In the genomic region with DNA sequence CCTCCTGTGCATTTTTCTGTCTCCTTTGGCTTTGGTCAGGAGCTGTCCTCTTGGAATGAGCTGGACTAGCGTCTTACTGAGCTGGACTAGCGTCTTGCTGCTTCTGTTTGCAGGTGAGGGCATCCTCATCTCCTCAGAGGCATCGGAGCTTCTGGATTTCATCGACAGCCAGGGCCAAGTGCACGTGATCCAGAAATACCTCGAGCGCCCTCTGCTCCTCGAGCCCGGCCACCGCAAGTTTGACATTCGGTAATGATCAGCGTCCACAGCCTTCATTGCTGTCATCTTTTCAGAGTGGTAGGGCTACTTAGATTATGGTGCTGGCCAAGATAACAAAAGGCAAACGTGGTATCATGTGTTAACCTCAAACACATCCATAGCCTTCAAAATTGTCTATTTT, we compare ENCODE assay signal across 20 mouse cellular contexts. TPM values are rescaled to one million over a fixed set of nuclear protein-coding genes. Genes with fewer than 3 reads are reported as not detected.
DNase-seq lines count a peak whose midpoint lies in the region; ATAC-seq and TF ChIP-seq lines count a peak whose summit lies in the region.
"Had no signal": no experiment of that assay in that cellular context is flagged by ENCODE, and none has a peak within 500 bp of the region (broad histone marks: within the 10 kb centered on the region; RNA-seq: fewer than 3 reads in every experiment).

No protein-coding gene starts in this region.

- no peaks in the 10 kb centered on the region for H3K4me1 ChIP-seq in intestine, postnatal 0 days (replicated peaks; ENCODE audit: control insufficient read depth, insufficient read depth, low read length)
- H3K4me1 ChIP-seq in intestine, embryonic 16.5 days (ENCODE audit: control insufficient read depth, insufficient read depth, low read length), result no peaks in the 10 kb centered on the region
- H3K4me1 ChIP-seq in lung, adult 2 months (ENCODE audit: control insufficient read depth, insufficient read depth, low read length), result peaks cover 3% of the 10 kb centered on the region; the same call in 1 of the 2 replicates
- no peaks in the 10 kb centered on the region for H3K4me1 ChIP-seq in ES-Bruce4 (ENCODE audit: control insufficient read depth, insufficient read depth, low read length)
- H3K4me1 ChIP-seq: hindbrain, embryonic 10.5 days; kidney, embryonic 15.5 days; limb, embryonic 12.5 days; lung, embryonic 15.5 days had no signal

- no peak for TF ChIP-seq EP300 in ES-Bruce4 (IDR thresholded peaks at IDR 0.05; ENCODE audit: insufficient read depth, low read depth, low read length)

- no peak for TF ChIP-seq POLR2A in lung, adult 2 months (IDR thresholded peaks at IDR 0.05; ENCODE audit: borderline replicate concordance, extremely low read depth, low read depth, low read length)
- TF ChIP-seq POLR2A in ES-Bruce4 (IDR thresholded peaks at IDR 0.05; ENCODE audit: insufficient read depth, low read length), result no peak

- H3K9me3 ChIP-seq in intestine, postnatal 0 days (ENCODE audit: control insufficient read depth), result no peaks in the 10 kb centered on the region
- H3K9me3 ChIP-seq in intestine, embryonic 16.5 days (ENCODE audit: control insufficient read depth, low read length), result peaks cover 3% of the 10 kb centered on the region; the same call in 1 of the 2 replicates
- H3K9me3 ChIP-seq in ES-Bruce4 (replicated peaks; ENCODE audit: control insufficient read depth, insufficient read depth, low read length, poor library complexity, severe bottlenecking), result peaks cover 12% of the 10 kb centered on the region
- H3K9me3 ChIP-seq: kidney, embryonic 15.5 days; limb, embryonic 12.5 days; lung, embryonic 15.5 days had no signal

- ATAC-seq in intestine, postnatal 0 days, result no peak
- ATAC-seq in intestine, embryonic 16.5 days, result no peak
- ATAC-seq: forebrain, embryonic 16.5 days; midbrain, embryonic 16.5 days had no signal

- no peak overlapping the region for H3K4me3 ChIP-seq in intestine, postnatal 0 days (ENCODE audit: low read depth, low read length)
- no peak overlapping the region for H3K4me3 ChIP-seq in intestine, embryonic 16.5 days (ENCODE audit: low read length)
- H3K4me3 ChIP-seq in lung, adult 2 months (replicated peaks; ENCODE audit: extremely low read depth, low read depth, low read length), result no peak overlapping the region
- H3K4me3 ChIP-seq in ES-Bruce4 (ENCODE audit: low read depth, low read length), result no peak overlapping the region
- H3K4me3 ChIP-seq: heart, embryonic 13.5 days; hindbrain, embryonic 10.5 days; kidney, embryonic 15.5 days; limb, embryonic 12.5 days; lung, embryonic 15.5 days had no signal

- H3K9ac ChIP-seq in intestine, postnatal 0 days (ENCODE audit: low read depth, low read length), result no peak overlapping the region
- no peak overlapping the region for H3K9ac ChIP-seq in intestine, embryonic 16.5 days (ENCODE audit: low read depth, low read length)
- H3K9ac ChIP-seq in ES-Bruce4 (ENCODE audit: low read depth, poor library complexity, severe bottlenecking), result no peak overlapping the region
- H3K9ac ChIP-seq: heart, embryonic 13.5 days; kidney, embryonic 15.5 days; limb, embryonic 12.5 days; lung, embryonic 15.5 days had no signal

- no peak overlapping the region for H3K4me2 ChIP-seq in intestine, postnatal 0 days (replicated peaks; ENCODE audit: low read depth)
- no peak overlapping the region for H3K4me2 ChIP-seq in intestine, embryonic 16.5 days (ENCODE audit: low read depth, low read length)
- H3K4me2 ChIP-seq: heart, embryonic 13.5 days; kidney, embryonic 15.5 days; limb, embryonic 12.5 days; lung, embryonic 15.5 days had no signal

- TF ChIP-seq CTCF in intestine, postnatal 0 days (IDR thresholded peaks at IDR 0.05; ENCODE audit: low read depth), result peak; percentile 43
- 0 out of 2 replicates have a peak, but pooled peaks have one; percentile 1 for TF ChIP-seq CTCF in lung, adult 2 months (IDR thresholded peaks at IDR 0.05; ENCODE audit: insufficient read depth, low read length)
- peak; percentile 53 for TF ChIP-seq CTCF in ES-Bruce4 (IDR thresholded peaks at IDR 0.05; ENCODE audit: low read depth, low read length)

- H3K27ac ChIP-seq in intestine, postnatal 0 days (ENCODE audit: low read depth, low read length), result no peak overlapping the region
- no peak overlapping the region for H3K27ac ChIP-seq in intestine, embryonic 16.5 days (ENCODE audit: low read length)
- no peak overlapping the region for H3K27ac ChIP-seq in ES-Bruce4 (ENCODE audit: insufficient read depth, low read length)
- H3K27ac ChIP-seq: heart, embryonic 13.5 days; hindbrain, embryonic 10.5 days; kidney, embryonic 15.5 days; limb, embryonic 12.5 days; lung, embryonic 15.5 days had no signal

- peak; percentile 17 for DNase-seq in embryo, embryonic 11 days
- DNase-seq in embryo, embryonic 10.5 days (ENCODE audit: low spot score), result no peak
- DNase-seq in lung, adult 2 months, result no peak
- DNase-seq in lung, postnatal 4 days, result no peak
- DNase-seq in T-cell, adult 2 months (ENCODE audit: low spot score), result no peak
- DNase-seq: adrenal gland, adult 2 months; cerebellum, adult 2 months; gastrocnemius, postnatal 25 days; right cerebral cortex, postnatal 25 days had no signal

- peaks cover 11% of the 10 kb centered on the region for H3K36me3 ChIP-seq in intestine, postnatal 0 days (ENCODE audit: control insufficient read depth, insufficient read depth)
- no peaks in the 10 kb centered on the region for H3K36me3 ChIP-seq in intestine, embryonic 16.5 days (ENCODE audit: control insufficient read depth, insufficient read depth, low read length)
- H3K36me3 ChIP-seq in ES-Bruce4 (ENCODE audit: control insufficient read depth, insufficient read depth, low read length, poor library complexity, severe bottlenecking), result no peaks in the 10 kb centered on the region

- WGBS in intestine, postnatal 0 days, result 65% methylated on average over 13 of the region's 13 CpGs
- WGBS in intestine, embryonic 16.5 days, result 67% methylated on average over 13 of the region's 13 CpGs
- 61% methylated on average over 13 of the region's 13 CpGs for WGBS in lung, adult 2 months

- H3K27me3 ChIP-seq in intestine, postnatal 0 days (replicated peaks; ENCODE audit: control insufficient read depth, insufficient read depth, low read length), result no peaks in the 10 kb centered on the region
- H3K27me3 ChIP-seq in intestine, embryonic 16.5 days (replicated peaks; ENCODE audit: control insufficient read depth, insufficient read depth, low read length), result no peaks in the 10 kb centered on the region
- H3K27me3 ChIP-seq in ES-Bruce4 (ENCODE audit: control insufficient read depth, insufficient read depth, low read length, poor library complexity, severe bottlenecking), result no peaks in the 10 kb centered on the region
- H3K27me3 ChIP-seq: heart, embryonic 13.5 days; kidney, embryonic 15.5 days; limb, embryonic 12.5 days; lung, embryonic 15.5 days had no signal

RNA-seq across cellular contexts. Expression of a gene that starts 15.4 kb away (rescaled TPM):
- polyA plus RNA-seq in intestine, postnatal 0 days (2015; fragmentation: Nextera tagmentation; extraction: Ambion mirVana), result 3.4 and 3.5 TPM in 2 replicates
- 8.2 and 9.1 TPM in 2 replicates for polyA plus RNA-seq in intestine, embryonic 16.5 days (2015; fragmentation: Nextera tagmentation; extraction: Ambion mirVana)
- 9.3 and 11.0 TPM in 2 replicates for polyA plus RNA-seq in lung, adult 2 months (2012; rRNA removed)
- polyA plus RNA-seq in ES-Bruce4 (2011; ENCODE audit: insufficient read depth, insufficient read length, low read depth, missing spikeins), result 5.8 and 8.2 TPM in 2 replicates

RNA-seq across cellular contexts. Expression of a gene that starts 19.7 kb away (rescaled TPM):
- polyA plus RNA-seq in intestine, postnatal 0 days (2015; fragmentation: Nextera tagmentation; extraction: Ambion mirVana), result 5.3 and 6.0 TPM in 2 replicates
- polyA plus RNA-seq in intestine, embryonic 16.5 days (2015; fragmentation: Nextera tagmentation; extraction: Ambion mirVana), result 19.6 and 21.8 TPM in 2 replicates
- 12.3 and 14.9 TPM in 2 replicates for polyA plus RNA-seq in lung, adult 2 months (2012; rRNA removed)
- 57.1 and 64.2 TPM in 2 replicates for polyA plus RNA-seq in ES-Bruce4 (2011; ENCODE audit: insufficient read depth, insufficient read length, low read depth, missing spikeins)

RNA-seq across cellular contexts. Expression of a gene that starts 33.1 kb away (rescaled TPM):
- not detected in 2 replicates for polyA plus RNA-seq in intestine, postnatal 0 days (2015; fragmentation: Nextera tagmentation; extraction: Ambion mirVana)
- polyA plus RNA-seq in intestine, embryonic 16.5 days (2015; fragmentation: Nextera tagmentation; extraction: Ambion mirVana), result 0.05 and 0.12 TPM in 2 replicates
- 0.07 and 0.09 TPM in 2 replicates for polyA plus RNA-seq in lung, adult 2 months (2012; rRNA removed)
- polyA plus RNA-seq in ES-Bruce4 (2011; ENCODE audit: insufficient read depth, insufficient read length, low read depth, missing spikeins), result 0.15 TPM in 1 of 2 replicates, not detected in the other
- polyA plus RNA-seq: spleen, adult 2 months had no signal

RNA-seq across cellular contexts. Expression of a gene that starts 48.4 kb away (rescaled TPM):
- polyA plus RNA-seq in intestine, postnatal 0 days (2015; fragmentation: Nextera tagmentation; extraction: Ambion mirVana), result 17.6 and 19.0 TPM in 2 replicates
- polyA plus RNA-seq in intestine, embryonic 16.5 days (2015; fragmentation: Nextera tagmentation; extraction: Ambion mirVana), result 23.8 and 26.9 TPM in 2 replicates
- 22.5 and 24.7 TPM in 2 replicates for polyA plus RNA-seq in lung, adult 2 months (2012; rRNA removed)
- 43.8 and 46.5 TPM in 2 replicates for polyA plus RNA-seq in ES-Bruce4 (2011; ENCODE audit: insufficient read depth, insufficient read length, low read depth, missing spikeins)

Comparison
In these comparisons a context has a peak if more than half of its experiments do, and no peak if none do; other contexts are left out.
1. CTCF ChIP-seq: peak in every context shown above with its lines; median percentile 53 in ES-Bruce4; 43 in intestine, postnatal 0 days; 1 in lung, adult 2 months.